Mouse (Mus musculus) CH12.LX (cell line): Measurements from ENCODE around the gene Nufip2. TPM values are rescaled to one million over a fixed set of nuclear protein-coding genes. Genes with fewer than 3 reads are reported as not detected.

Experiments
- polyA plus RNA-seq: library from polyadenylated mRNA; unstranded; fragments of >175 nt; gene quantifications from 2 replicates; pipeline ENCODE4 v1.2.1, GENCODE M21; 2012; ENCODE audit warnings: low read depth; ENCODE audit not compliant: insufficient read length
- total RNA-seq, 2 experiments: library from RNA; depleted of rRNA; stranded (reverse); fragments of 300-350 nt in 1 of 2; fragments of >200 nt in 1 of 2; gene quantifications; 2 replicates each; pipeline ENCODE4 v1.2.3; 2012 to 2014

The Nufip2 gene
- total and polyA plus RNA-seq, 3 experiments: 29.6 to 53.6 (median 41.2) TPM

Other genes starting within 250 kb of the Nufip2 start
- gene Coro6, start 223.7 kb upstream of the Nufip2 start, total RNA-seq (2012; rRNA removed): 0.25 TPM in 1 of 2 replicates, not detected in the other
- gene Coro6, start 223.7 kb upstream of the Nufip2 start, total RNA-seq (2014; rRNA removed): not detected in 2 replicates
- 0.37 and 0.39 TPM in 2 replicates for gene Coro6, start 223.7 kb upstream of the Nufip2 start, polyA plus RNA-seq
- 1.7 and 1.9 TPM in 2 replicates for gene Ankrd13b, start 196.5 kb upstream of the Nufip2 start, total RNA-seq (2012; rRNA removed)
- gene Ankrd13b, start 196.5 kb upstream of the Nufip2 start, total RNA-seq (2014; rRNA removed): 0.53 and 0.55 TPM in 2 replicates
- 2.7 and 2.8 TPM in 2 replicates for gene Ankrd13b, start 196.5 kb upstream of the Nufip2 start, polyA plus RNA-seq
- gene Git1, start 192.6 kb upstream of the Nufip2 start, total RNA-seq (2012; rRNA removed): 28.9 and 30.8 TPM in 2 replicates
- 8.0 and 8.8 TPM in 2 replicates for gene Git1, start 192.6 kb upstream of the Nufip2 start, total RNA-seq (2014; rRNA removed)
- gene Git1, start 192.6 kb upstream of the Nufip2 start, polyA plus RNA-seq: 53.3 and 57.8 TPM in 2 replicates
- 0.38 and 0.63 TPM in 2 replicates for gene Abhd15, start 171.0 kb upstream of the Nufip2 start, total RNA-seq (2012; rRNA removed)
- gene Abhd15, start 171.0 kb upstream of the Nufip2 start, total RNA-seq (2014; rRNA removed): 0.08 and 0.11 TPM in 2 replicates
- gene Abhd15, start 171.0 kb upstream of the Nufip2 start, polyA plus RNA-seq: 0.23 and 0.38 TPM in 2 replicates
- 11.1 and 12.8 TPM in 2 replicates for gene Trp53i13, start 170.2 kb upstream of the Nufip2 start, total RNA-seq (2012; rRNA removed)
- 6.4 and 6.7 TPM in 2 replicates for gene Trp53i13, start 170.2 kb upstream of the Nufip2 start, total RNA-seq (2014; rRNA removed)
- gene Trp53i13, start 170.2 kb upstream of the Nufip2 start, polyA plus RNA-seq: 12.6 and 14.9 TPM in 2 replicates
- 0.13 TPM in 1 of 2 replicates, not detected in the other for gene Gm10392, start 167.0 kb upstream of the Nufip2 start, total RNA-seq (2012; rRNA removed)
- gene Gm10392, start 167.0 kb upstream of the Nufip2 start, total RNA-seq (2014; rRNA removed): 0.30 TPM in 1 of 2 replicates, not detected in the other
- 0.17 and 0.53 TPM in 2 replicates for gene Gm10392, start 167.0 kb upstream of the Nufip2 start, polyA plus RNA-seq
- gene Taok1, start 78.3 kb upstream of the Nufip2 start, total RNA-seq (2012; rRNA removed): 8.9 and 10.9 TPM in 2 replicates
- 13.7 and 15.7 TPM in 2 replicates for gene Taok1, start 78.3 kb upstream of the Nufip2 start, total RNA-seq (2014; rRNA removed)
- gene Taok1, start 78.3 kb upstream of the Nufip2 start, polyA plus RNA-seq: 9.7 and 11.6 TPM in 2 replicates
- not detected in 2 replicates for gene Cryba1, start 39.1 kb downstream of the Nufip2 start, total RNA-seq (2012; rRNA removed)
- gene Cryba1, start 39.1 kb downstream of the Nufip2 start, total RNA-seq (2014; rRNA removed): not detected in 2 replicates
- gene Cryba1, start 39.1 kb downstream of the Nufip2 start, polyA plus RNA-seq: not detected in 2 replicates
- 15.4 and 16.8 TPM in 2 replicates for gene Myo18a, start 77.1 kb downstream of the Nufip2 start, total RNA-seq (2012; rRNA removed)
- gene Myo18a, start 77.1 kb downstream of the Nufip2 start, total RNA-seq (2014; rRNA removed): 5.2 and 6.3 TPM in 2 replicates
- gene Myo18a, start 77.1 kb downstream of the Nufip2 start, polyA plus RNA-seq: 24.8 and 29.5 TPM in 2 replicates
- 0.08 TPM in 1 of 2 replicates, not detected in the other for gene Gm10277, start 101.6 kb downstream of the Nufip2 start, total RNA-seq (2012; rRNA removed)
- gene Gm10277, start 101.6 kb downstream of the Nufip2 start, total RNA-seq (2014; rRNA removed): not detected in 2 replicates
- gene Gm10277, start 101.6 kb downstream of the Nufip2 start, polyA plus RNA-seq: 0.10 and 0.11 TPM in 2 replicates
- gene Pipox, start 207.9 kb downstream of the Nufip2 start, total RNA-seq (2012; rRNA removed): 0.13 TPM in 1 of 2 replicates, not detected in the other
- 0.15 and 0.21 TPM in 2 replicates for gene Pipox, start 207.9 kb downstream of the Nufip2 start, total RNA-seq (2014; rRNA removed)
- 0.36 and 0.37 TPM in 2 replicates for gene Pipox, start 207.9 kb downstream of the Nufip2 start, polyA plus RNA-seq
- 0.04 TPM in 1 of 2 replicates, not detected in the other for gene Sez6, start 244.6 kb downstream of the Nufip2 start, total RNA-seq (2012; rRNA removed)
- not detected in 2 replicates for gene Sez6, start 244.6 kb downstream of the Nufip2 start, total RNA-seq (2014; rRNA removed)
- gene Sez6, start 244.6 kb downstream of the Nufip2 start, polyA plus RNA-seq: 0.45 TPM in 1 of 2 replicates, not detected in the other